Mouse (Mus musculus) urinary bladder, postnatal 25 days (tissue): ENCODE results near the gene Tbc1d2b.

Experiments
- DNase-seq: peaks from one replicate; pipeline ENCODE4 v3.0.0; 2022; ENCODE audit warnings: low spot score

The Tbc1d2b gene

GRCm38 (mm10) chr9:90204396-90204915 lies 66.1 kb downstream of the Tbc1d2b start:
- no peak for DNase-seq

GRCm38 (mm10) chr9:90203233-90203632 lies 67.4 kb downstream of the Tbc1d2b start:
- DNase-seq, result no peak

GRCm38 (mm10) chr9:90201541-90201940 lies 69.1 kb downstream of the Tbc1d2b start:
- no peak for DNase-seq

GRCm38 (mm10) chr9:90201096-90201495 lies 69.5 kb downstream of the Tbc1d2b start:
- no peak for DNase-seq

GRCm38 (mm10) chr9:90200501-90200900 lies 70.1 kb downstream of the Tbc1d2b start:
- DNase-seq, result no peak

- DNase-seq, result no peak
Observed at GRCm38 (mm10) chr9:90199611-90200010, 71.0 kb downstream of the Tbc1d2b start.

GRCm38 (mm10) chr9:90198531-90199449 lies 71.8 kb downstream of the Tbc1d2b start:
- no peak for DNase-seq

- DNase-seq, result no peak
Observed at GRCm38 (mm10) chr9:90197866-90198383, 72.7 kb downstream of the Tbc1d2b start.

GRCm38 (mm10) chr9:90197116-90197665 lies 73.4 kb downstream of the Tbc1d2b start:
- DNase-seq, result no peak

GRCm38 (mm10) chr9:90196262-90196661 lies 74.3 kb downstream of the Tbc1d2b start:
- DNase-seq, result no peak

GRCm38 (mm10) chr9:90195000-90195399 lies 75.6 kb downstream of the Tbc1d2b start:
- no peak for DNase-seq

GRCm38 (mm10) chr9:90189391-90189790 lies 81.2 kb downstream of the Tbc1d2b start:
- no peak for DNase-seq

- DNase-seq, result no peak
Observed at GRCm38 (mm10) chr9:90188893-90189292, 81.7 kb downstream of the Tbc1d2b start.

GRCm38 (mm10) chr9:90185356-90185910 lies 85.2 kb downstream of the Tbc1d2b start:
- no peak for DNase-seq

- DNase-seq, result no peak
Observed at GRCm38 (mm10) chr9:90184116-90184515, 86.5 kb downstream of the Tbc1d2b start.

GRCm38 (mm10) chr9:90183550-90183949 lies 87.1 kb downstream of the Tbc1d2b start:
- DNase-seq, result no peak

GRCm38 (mm10) chr9:90182636-90183421 lies 87.8 kb downstream of the Tbc1d2b start:
- DNase-seq, result no peak

- DNase-seq, result no peak
Observed at GRCm38 (mm10) chr9:90181656-90182388, 88.8 kb downstream of the Tbc1d2b start.

- DNase-seq, result no peak
Observed at GRCm38 (mm10) chr9:90179409-90179808, 91.2 kb downstream of the Tbc1d2b start.

GRCm38 (mm10) chr9:90173330-90173729 lies 97.3 kb downstream of the Tbc1d2b start:
- no peak for DNase-seq
